Mouse (Mus musculus): ENCODE data around the gene Slc7a8.

The Slc7a8 gene

DNA sequence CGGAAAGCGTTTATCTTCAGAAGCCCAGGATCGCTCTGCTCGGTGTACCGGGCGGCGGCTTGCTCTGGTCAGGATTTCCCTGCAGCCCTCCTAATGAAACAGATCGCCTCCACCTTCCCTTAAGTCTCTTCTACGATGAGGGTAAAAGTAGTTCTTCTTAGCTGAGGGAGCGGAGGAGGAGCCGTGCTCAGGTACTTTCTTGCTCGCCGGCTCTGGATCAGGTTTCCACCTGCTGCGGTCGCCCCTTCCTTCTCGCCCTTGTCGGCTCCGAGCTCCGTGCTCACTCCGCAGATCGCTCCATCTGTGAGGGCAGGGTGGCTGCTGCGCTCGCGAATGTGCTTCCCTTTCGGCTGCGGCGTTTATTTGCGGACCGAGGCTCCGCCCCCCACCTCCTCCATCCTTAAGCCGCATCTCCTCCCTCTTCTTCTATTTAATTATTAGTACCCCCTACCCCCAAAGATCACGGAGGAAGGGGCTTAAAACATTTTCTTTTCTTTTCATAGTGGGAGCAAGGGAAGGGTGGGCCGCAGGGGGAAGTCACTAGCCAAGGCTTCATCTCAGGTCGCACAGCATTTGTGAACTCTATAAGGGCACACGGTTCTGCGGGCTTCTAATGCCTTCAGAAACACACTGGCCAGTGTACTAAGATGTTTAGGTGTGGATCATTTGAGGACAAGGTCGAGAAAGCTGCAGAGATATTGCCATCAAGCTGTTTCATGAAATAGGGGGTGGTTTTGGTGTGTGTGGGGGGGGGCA lies at the start of gene Slc7a8:
Slc7a8 (minus strand) TSS at position 337 of the 756 bp plus-strand sequence.
- DNase-seq: peak; percentile 74

DNA sequence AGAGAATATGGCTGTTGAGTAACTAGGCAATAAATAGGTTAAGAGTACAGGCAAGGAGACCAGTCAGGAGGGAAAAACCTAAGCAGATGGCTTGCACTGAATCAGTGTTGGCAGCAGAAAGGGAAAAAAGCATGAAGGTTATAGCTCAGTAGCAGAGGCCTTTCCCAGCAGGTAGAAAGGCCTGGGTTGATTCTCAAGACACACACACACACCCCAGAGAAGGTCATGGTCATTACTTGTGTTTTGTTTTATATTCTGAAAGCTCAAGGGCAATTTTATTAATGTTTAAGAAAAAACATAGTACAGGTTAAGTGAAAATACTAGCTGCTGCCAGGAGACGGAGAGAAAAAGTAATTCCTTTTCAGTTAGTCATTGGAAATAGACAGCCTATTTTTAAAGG lies 42.0 kb upstream of the Slc7a8 start:
- DNase-seq: no peak

DNA sequence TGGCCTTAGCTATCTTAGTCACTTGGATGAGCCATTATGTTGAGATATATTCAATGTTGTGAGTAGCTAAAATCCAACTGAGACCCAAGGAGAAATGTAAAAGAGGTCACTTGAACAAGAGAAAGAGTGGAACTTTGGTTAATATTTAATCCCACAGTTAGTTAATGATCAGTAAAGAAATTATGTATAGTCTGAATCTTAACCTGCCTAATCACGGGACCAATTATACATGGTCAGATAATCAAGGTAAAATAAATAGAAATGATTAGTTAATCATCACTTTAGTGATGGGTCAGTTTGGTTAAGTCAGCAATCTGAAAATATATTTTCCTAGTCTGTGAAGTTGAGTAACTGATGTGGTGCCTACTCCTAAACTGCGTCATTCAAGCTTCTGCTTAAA lies 40.6 kb upstream of the Slc7a8 start:
- DNase-seq: no peak

DNA sequence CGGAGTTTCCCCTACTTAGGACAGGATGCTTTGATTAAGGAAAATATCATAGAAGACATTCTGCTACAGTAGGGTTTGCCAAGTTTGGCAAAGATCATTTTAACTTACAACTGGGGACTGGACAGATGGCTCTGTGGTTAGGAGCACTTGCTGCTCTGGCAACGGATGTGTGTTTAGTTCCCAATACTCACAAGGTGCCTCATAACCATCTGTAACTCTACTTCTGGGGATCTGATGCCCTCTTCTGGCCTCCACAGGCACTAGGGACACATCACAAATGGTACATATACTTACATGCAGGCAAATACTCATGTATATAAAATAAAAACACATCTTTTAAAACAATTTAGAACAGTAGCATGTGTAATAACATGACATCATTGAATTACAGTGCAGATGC lies 36.0 kb upstream of the Slc7a8 start:
- peak; percentile 49 for DNase-seq

DNA sequence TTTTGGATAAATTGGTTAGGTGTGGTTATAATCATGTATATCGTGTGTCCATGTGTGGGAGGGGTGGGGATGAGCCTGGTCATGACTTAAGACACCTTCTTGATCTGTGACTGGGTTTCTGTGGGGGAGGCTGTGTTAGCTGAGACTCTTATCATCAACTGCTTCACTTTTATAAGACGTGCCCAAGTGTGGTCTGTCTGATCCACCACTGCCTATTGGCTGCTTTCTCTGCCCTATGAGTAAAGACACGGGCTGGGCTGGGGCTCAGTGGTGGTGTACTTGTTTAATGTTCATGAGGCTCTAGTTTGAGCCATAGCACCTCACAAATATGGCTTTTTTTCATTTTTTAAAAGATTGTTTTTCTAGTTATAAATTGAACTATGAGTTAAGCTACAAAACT lies 34.0 kb upstream of the Slc7a8 start:
- no peak for DNase-seq

DNA sequence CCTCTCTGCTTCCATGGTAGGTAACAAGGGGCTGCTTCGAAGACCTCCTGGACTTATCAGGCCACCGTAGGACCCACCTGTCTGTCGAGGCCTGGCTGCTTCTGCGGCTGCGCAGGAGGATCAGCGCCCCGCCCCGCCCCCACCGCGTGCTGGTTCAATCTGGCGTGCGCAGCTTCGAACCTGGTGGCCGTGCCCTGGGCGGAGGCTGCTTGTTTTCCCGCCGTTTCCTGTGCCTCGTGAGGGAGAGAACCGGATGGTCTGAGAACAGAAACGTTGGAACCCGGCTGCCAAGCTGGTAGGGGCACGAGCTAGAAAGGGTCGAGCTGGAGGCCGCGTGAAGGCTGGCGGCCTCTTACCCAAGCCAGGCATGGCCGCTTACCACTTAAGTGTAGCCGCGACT lies 32.2 kb upstream of the Slc7a8 start, which contains the start of gene Rnf212b:
Rnf212b (plus strand) TSS at position 151 of the 400 bp plus-strand sequence.
- no peak for DNase-seq

DNA sequence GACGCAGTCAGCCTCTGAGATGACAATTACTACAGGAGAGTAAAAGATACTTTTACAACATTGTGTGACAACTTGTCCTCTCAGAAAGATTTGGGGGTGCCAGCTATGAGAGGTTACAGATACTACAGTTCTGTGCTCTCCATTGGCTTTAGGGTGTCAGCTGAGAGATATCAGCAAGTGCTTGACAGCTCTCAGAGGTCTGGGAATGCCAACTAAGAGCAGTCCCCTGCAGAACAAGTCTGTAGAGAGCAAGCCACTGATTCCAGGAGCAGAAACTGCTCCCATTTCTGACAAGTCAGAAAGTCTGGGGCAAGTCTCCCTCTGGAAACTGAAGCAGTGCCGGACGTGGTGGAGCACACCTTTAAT lies 27.9 kb upstream of the Slc7a8 start:
- no peak for DNase-seq

DNA sequence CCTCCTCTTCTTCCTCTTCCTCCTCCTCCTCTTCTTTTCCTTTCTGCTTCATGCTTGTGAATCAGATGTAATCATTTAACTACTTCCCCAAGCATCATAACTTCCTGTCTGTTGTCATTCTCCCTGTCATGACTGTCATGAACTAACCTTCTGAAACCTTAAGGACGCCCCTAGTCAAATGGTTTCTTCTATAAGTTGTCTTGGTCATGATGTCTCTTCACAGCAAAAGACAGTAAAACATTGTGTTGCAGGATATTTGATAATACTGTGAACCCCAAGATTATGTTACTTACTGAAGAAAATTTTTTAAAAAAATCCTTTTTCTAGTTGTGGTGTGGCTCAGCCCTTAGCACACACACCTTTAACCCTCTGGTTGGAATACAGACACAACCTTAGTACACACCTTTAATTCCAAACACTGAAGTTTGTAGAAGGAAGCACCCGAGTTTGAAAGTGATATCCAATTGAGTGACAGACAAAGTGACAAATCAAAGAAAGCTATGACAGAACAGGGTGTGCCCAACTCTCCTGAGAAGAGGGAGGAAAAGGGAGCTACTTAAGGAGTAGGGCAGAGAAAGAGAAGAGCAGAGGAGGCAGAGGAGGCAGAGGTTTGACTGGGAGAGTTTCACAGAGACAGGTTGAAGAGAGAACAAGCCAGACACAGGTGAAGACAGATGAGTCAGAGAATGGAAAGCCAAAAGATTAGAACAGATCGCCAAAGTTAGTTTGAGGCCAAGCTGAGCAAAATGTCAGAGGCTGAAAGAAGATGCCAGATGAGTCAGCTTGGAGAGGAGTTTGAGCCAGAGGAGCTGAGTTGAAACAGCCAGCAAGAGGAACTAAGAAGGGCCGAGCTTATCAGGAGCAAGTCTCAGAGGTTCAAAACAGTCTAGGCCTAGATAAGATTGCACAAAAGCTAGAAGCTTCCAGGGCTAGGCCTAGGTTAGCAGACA lies 27.2 kb upstream of the Slc7a8 start:
- no peak for DNase-seq

DNA sequence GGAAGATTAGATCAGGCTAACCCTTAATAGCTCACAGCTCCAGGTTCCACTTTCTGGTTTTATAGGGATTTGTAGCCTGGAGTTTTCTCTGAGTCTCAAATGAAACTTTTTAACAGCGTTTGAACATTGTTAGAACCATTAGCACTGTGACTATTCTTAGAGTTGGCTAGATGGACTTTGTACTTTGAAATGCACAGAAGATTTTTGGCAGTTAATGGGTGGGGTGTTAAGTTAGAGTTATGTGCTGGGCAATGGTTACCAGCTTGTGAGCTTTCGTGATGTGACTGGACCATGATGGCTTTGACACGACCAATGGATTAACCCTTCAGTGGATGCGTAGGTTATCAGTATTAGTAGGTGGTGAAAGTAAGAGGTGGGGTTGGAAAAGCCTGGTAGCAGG lies 24.4 kb upstream of the Slc7a8 start:
- no peak for DNase-seq

DNA sequence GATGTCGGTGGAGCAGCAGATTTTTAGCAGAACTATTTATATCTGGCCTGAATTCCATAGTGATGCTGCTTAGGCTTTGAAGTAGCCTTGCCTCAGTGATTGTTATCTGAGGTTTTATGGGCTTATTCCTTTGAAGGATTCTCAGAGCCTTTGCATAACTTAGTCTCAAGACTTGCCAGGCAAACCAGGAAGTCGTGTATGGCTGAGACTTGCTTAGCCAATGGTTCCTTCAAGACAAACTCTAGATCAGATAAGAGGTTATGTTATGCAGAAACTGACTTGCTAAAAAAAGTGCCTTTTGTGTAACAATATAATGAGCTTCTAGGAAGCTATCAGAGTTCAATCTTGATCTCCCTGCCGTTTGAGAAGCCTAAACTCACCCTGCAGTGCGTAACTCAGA lies 20.7 kb upstream of the Slc7a8 start:
- no peak for DNase-seq

DNA sequence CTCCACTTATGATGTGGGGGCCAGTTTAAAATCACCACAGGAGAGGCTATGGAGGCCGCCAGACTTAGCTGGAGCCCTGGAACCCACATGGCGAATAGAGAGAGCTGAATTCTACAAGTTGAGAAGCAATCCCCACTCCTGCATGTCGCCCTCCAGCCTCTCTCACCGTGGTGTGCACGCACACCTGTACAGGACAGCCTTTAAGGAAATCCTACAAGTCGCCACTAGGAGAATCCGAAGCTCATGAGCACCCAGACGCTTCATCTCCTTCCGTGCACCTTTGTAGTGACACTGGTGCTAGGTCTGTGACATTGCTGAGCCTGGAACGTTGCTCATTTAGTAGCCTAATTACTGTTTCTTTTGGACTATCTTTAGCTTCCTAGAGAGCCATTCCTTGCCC lies 17.9 kb upstream of the Slc7a8 start:
- DNase-seq: no peak

DNA sequence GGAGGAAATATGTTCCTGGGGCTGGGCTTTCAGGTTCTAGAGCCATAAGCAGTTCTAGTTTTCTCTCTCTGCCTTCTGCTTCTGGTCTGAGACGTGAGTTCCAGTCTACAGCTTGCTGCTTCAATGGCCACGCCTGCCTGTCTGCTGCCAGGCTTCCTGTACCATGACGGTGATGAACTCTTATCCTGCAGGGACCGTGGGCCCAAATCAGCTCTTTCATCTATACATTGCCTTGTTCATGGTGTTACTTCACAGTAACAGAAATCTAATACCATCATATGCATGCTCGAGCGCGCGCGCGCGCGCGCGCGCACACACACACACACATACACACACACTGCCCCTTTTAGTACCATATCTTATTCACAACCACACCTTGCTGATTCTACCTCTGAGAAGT lies 15.0 kb upstream of the Slc7a8 start:
- no peak for DNase-seq

DNA sequence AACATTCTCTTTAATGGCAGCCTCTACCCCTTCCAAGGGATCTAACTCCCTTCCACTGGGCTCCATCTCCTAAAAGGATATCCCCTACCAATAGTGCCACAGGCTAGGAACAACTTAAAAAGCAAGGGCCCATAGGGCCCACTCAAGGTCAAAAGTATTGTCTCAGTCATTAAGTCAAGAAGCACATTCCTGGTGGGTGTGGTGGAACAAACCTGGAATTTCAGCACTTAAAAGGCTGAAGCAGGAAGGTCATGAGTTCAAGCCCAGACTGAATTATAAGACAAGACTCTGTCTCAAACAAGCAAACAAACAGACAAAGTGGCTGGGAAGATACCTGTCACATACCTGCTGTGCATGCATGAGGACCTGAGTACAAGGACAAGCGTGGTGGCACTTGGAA lies 14.2 kb upstream of the Slc7a8 start:
- DNase-seq: no peak

DNA sequence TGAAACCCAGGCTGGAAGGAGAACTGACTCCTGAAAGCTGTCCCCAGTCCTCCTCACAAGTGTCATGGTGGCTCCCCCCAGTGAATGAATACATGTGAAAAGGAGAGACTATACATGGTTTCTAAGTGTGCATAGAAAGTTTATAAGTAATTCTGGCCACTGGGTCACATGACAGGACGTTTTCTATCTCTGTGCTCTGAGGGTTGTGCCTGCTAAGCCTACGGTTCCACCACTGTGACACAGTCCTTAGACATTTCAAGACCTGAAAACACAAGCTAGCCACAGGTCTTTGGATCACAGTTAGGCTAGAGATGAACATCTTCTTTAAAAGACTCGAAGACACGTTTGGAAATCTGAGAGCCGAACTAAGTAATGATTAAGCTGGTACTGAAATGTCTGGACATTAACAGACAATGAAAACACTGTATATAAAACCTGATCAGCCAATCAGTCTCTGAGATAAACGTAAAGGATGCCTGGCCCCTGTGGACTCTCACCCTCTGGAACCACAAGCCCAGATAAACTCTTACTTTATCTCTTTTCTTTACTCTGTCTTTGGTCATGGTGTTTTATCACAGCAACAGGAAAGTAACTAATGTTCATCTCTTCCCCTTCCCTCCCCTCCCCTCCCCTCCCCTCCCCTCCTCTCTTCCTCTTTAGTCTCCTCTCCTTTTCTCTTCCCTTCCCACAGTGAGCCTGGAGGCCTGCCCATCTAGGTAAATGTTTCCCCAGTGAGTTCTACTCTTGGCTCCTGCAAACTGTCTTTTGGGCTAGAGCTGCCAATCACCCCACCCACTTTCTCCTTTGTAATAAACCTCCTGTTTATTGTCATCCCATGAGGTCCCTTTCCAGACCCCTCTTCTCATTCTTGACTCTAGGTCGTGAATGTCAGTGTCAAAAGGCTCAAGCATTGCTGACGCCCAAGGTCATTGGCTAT lies 12.4 kb upstream of the Slc7a8 start:
- no peak for DNase-seq

DNA sequence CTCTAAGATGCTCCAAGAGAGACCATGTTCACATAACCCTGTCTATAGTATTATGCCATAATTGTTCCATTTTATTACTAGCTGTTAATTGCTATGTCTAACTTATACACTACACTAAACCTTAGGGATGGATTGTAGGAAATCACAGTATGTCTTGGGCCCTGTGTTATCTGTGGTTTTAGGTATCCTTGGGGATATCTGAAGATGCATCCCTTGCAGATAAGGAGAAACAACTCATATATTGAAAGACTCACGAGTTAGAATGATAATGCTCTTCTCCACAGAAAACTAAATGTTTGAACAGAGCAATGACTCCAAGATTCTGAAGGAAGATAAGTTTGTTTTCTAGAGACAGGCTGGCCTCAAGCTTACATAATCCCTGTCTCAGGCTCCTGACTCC lies 11.6 kb upstream of the Slc7a8 start:
- DNase-seq: no peak

DNA sequence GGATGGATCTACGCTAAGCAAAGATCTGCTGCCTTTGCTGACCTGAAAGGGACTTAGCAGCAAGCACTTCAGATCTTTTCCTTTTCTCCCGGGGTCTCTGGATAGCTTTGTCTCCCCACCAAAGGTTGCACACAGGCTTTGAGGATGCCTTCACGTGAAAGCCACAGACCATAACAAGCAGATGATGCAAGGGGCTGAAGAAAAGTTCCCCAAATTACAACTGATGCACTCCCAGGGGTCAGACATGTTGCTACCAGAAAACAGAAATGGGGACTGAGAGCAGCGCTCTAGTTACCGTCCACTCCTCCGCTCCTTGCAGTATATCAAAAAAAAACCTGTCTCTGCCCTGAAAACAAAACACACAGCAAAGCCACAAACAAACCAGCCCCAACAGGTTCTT lies 10.4 kb upstream of the Slc7a8 start:
- DNase-seq: no peak

DNA sequence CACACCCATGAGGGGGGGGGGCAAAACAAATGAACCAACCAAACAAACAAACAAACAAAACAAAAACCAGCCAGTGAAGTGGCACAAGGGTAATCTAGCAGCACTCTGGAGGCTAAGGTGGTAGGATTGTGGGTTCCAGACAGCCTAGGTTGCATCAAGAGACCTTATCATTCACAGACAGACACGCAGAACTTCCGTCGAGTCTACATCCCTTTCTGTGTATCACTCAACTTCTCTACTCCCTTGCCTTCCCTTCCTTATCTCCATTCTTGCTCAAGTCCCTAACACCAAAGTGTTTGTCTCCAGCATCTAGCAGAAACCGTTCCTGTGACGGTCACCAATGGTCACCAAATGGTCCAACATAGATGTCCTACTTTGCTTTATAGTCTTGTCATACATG lies 6.5 kb upstream of the Slc7a8 start:
- DNase-seq: no peak

DNA sequence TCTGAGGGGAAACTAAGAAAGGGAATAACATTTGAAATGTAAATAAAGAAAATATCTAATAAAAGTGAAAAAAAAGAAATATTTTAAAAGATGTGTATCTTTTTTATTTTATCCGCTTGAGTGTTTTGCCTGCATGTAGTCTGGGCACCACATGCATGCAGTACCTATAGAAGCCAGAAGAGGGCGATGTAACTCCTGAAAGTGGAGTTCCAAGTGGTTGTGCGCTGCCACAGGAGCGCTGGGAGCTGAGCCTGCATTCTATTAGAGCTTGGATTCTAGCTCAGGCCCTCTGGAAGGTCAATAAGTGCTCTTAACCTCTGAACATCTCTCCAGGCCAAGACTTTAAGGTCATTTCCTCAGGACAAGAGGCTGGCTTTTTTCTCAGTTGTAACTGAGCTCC lies 5.5 kb upstream of the Slc7a8 start:
- peak; percentile 42 for DNase-seq

DNA sequence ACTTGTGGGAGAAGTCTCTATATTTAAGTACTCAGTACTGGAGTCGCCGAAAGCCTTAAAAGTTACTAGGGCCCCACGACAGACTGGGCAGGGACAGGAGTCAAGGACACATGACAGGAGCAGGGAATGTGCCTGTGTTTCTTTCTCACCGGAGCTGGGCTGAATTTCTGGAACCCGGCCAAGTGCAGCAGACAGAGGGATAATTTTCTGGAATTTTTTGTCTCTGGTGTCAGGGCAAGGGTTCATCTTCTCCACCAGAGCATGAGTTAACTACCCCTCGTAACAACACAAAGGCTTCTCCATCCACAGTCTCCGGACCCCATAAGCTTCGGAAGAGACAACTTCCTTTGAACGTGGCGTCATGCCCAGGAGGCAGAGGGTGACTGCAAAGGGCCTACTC lies 4.7 kb upstream of the Slc7a8 start:
- DNase-seq: peak; percentile 70

DNA sequence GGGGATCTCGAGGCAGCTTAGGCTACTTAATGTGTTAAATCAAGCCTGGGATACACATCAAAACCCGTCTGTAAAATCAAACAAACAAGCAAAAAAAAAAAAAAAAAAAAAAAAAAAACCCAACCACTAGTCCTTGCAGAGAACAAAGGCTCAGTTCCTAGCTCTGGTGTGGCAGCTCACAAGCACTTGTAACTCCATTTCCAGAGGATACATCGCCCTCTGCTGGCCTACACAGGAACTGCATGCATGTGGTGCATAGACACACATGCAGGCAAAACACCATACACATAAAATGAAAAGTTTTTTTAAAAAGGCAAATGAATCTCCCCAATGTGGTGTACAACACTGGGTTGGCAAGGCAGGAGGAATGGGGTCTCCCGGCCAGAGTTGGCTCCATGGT lies 4.2 kb upstream of the Slc7a8 start:
- DNase-seq: peak; percentile 79

DNA sequence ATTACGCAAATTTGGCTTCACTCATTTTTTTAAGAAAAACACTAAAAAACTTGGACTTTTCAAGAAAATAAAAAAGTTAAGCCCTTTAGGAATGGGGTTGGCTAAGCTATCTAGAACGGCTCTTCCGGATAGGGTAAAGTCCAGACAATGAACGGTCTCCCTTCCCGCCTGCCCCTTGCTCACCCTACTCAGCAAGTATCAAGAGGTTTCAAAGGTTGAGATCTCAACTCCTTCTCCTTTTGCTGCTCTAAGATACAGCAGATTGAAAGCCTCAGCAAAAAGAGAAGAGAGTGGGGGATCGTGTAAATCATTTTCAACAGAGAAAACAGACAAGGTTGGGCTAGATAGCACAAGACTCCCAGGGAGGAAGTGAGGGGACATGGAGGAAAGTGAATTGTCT lies 1.2 kb upstream of the Slc7a8 start:
- DNase-seq: no peak

DNA sequence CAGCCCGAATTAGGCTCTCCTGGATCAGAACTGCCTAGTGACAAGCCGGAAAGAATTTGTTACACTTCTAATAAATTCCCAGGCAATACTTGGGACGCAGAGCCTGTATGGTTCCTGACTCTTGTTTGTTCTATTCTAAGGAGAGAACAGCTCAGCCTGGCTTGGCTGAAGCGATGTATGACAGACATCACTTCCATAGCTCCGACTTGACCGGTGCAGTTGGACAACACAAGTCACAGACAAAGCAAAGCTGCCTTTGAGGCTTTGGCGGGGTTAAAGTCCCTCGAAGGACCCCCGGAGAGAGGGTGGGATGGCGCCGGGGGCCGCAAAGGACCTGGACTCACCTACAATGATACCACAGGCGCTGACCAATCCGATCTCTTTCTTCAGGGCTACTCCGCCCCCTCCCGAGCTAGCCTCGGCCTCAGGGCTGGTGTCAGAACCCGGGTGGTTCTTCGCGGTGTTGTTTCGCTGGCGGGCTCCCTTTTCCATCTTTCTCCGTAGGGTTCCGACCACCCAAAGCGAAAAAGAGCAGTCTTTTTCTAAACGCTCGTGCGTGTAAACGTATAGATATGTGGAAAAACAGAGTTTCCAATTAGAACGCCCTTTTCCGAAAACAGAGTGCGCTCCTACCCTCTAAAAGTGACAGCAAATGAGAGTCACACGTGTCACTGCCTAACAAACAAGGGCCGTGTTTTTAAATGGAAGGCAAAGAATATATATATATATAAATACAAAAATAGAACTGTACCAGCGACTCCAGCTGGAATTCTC lies 723 bp downstream of the Slc7a8 start:
- peak; percentile 72 for DNase-seq
